Mouse (Mus musculus) heart, adult 18-20 months (tissue): Measurements from ENCODE around the gene Mien1. TPM values are rescaled to one million over a fixed set of nuclear protein-coding genes. Genes with fewer than 3 reads are reported as not detected.
A peak's percentile ranks its signal among the peaks of the same experiment; 100 is the strongest.

Experiments used
- DNase-seq, 2 experiments: peaks; one replicate each; pipeline ENCODE4 v3.0.0; 2021 to 2022; ENCODE audit warnings: mixed read lengths in 1 of 2
- total RNA-seq, 2 experiments: library from RNA; stranded (reverse); gene quantifications; 2 replicates each; pipeline ENCODE4 v1.2.3; 2021

The Mien1 gene
- total RNA-seq, 2 experiments from 2014 or later = 63.9 to 65.9 TPM

GRCm38 (mm10) chr11:98461109-98461720, 22.4 kb upstream of the Mien1 start:
- no peak for DNase-seq

- no peak for DNase-seq
These were observed 21.1 kb upstream of the Mien1 start for GRCm38 (mm10) chr11:98459860-98460259.

GRCm38 (mm10) chr11:98459071-98459741, 20.4 kb upstream of the Mien1 start:
- no peak for DNase-seq

GRCm38 (mm10) chr11:98458121-98458990, 19.6 kb upstream of the Mien1 start:
- DNase-seq = no peak

GRCm38 (mm10) chr11:98457367-98458120, 18.8 kb upstream of the Mien1 start:
- DNase-seq = peak; percentile 85 to 91

- no peak for DNase-seq
These were observed 18.2 kb upstream of the Mien1 start for GRCm38 (mm10) chr11:98456945-98457344.

- DNase-seq = no peak
These were observed 17.8 kb upstream of the Mien1 start for GRCm38 (mm10) chr11:98456545-98456944.

GRCm38 (mm10) chr11:98455484-98455883, 16.7 kb upstream of the Mien1 start:
- DNase-seq = no peak

GRCm38 (mm10) chr11:98449921-98450771, 11.4 kb upstream of the Mien1 start:
- peak; percentile 34 to 46 for DNase-seq

GRCm38 (mm10) chr11:98449419-98449818, 10.6 kb upstream of the Mien1 start:
- DNase-seq = no peak

GRCm38 (mm10) chr11:98448191-98448790, 9.5 kb upstream of the Mien1 start:
- DNase-seq = no peak

- DNase-seq = no peak
These were observed 8.7 kb upstream of the Mien1 start for GRCm38 (mm10) chr11:98447475-98447834.

GRCm38 (mm10) chr11:98446562-98447474, 8.0 kb upstream of the Mien1 start:
- DNase-seq = no peak

GRCm38 (mm10) chr11:98446213-98446561, 7.4 kb upstream of the Mien1 start, which contains the start of gene Grb7:
Grb7 (plus strand) TSS chr11:98446394.
- DNase-seq = no peak

GRCm38 (mm10) chr11:98445679-98446078, 6.9 kb upstream of the Mien1 start:
- DNase-seq = no peak

- DNase-seq = no peak
These were observed 6.4 kb upstream of the Mien1 start for GRCm38 (mm10) chr11:98445238-98445637.

- DNase-seq = no peak
These were observed 4.9 kb upstream of the Mien1 start for GRCm38 (mm10) chr11:98443688-98444087.

- no peak for DNase-seq
These were observed 1.4 kb downstream of the Mien1 start for GRCm38 (mm10) chr11:98437441-98437840.

GRCm38 (mm10) chr11:98435723-98436122, 3.1 kb downstream of the Mien1 start:
- DNase-seq = no peak
